In genomic region chr6:129425812-129426211, GRCm38 (mm10) we compare ENCODE assay signal across 12 mouse cellular contexts. TPM values are rescaled to one million over a fixed set of nuclear protein-coding genes. Genes with fewer than 3 reads are reported as not detected.
DNase-seq lines count a peak whose midpoint lies in the region; ATAC-seq and TF ChIP-seq lines count a peak whose summit lies in the region.
"Had no signal": no experiment of that assay in that cellular context is flagged by ENCODE, and none has a peak within 500 bp of the region (broad histone marks: within the 10 kb centered on the region; RNA-seq: fewer than 3 reads in every experiment).

No protein-coding gene starts in this region.

- no peak overlapping the region for H3K4me2 ChIP-seq in heart, embryonic 14.5 days (ENCODE audit: low read length)
- no peak overlapping the region for H3K4me2 ChIP-seq in intestine, embryonic 15.5 days (replicated peaks)
- no peak overlapping the region for H3K4me2 ChIP-seq in hindbrain, embryonic 11.5 days (replicated peaks; ENCODE audit: low read depth, low read length)

- H3K27ac ChIP-seq in gastrocnemius, adult 2 months = peak overlapping the region; percentile 60
- H3K27ac ChIP-seq in heart, embryonic 14.5 days (replicated peaks in 1 of 2; ENCODE audit: control insufficient read depth in 1 of 2, insufficient read depth in 1 of 2, low read depth in 2 of 2, low read length in 2 of 2) = peak overlapping the region in 1 of 2 experiments; percentile 41; a peak in 1 of 4 replicates
- H3K27ac ChIP-seq in intestine, embryonic 15.5 days = no peak overlapping the region
- H3K27ac ChIP-seq in hindbrain, embryonic 11.5 days (ENCODE audit: low read depth, low read length) = no peak overlapping the region

- H3K4me1 ChIP-seq in heart, embryonic 14.5 days (ENCODE audit: control insufficient read depth in 2 of 2, insufficient read depth in 2 of 2, low read length in 2 of 2) = peaks cover 5 to 10% of the 10 kb centered on the region in 2 experiments; a peak in 3 of 4 replicates
- peaks cover 8% of the 10 kb centered on the region for H3K4me1 ChIP-seq in intestine, embryonic 15.5 days (replicated peaks)
- H3K4me1 ChIP-seq in hindbrain, embryonic 11.5 days (replicated peaks; ENCODE audit: control insufficient read depth, insufficient read depth, low read length) = no peaks in the 10 kb centered on the region

- WGBS in heart, embryonic 14.5 days = 32% methylated on average over 5 of the region's 5 CpGs
- 44% methylated on average over 5 of the region's 5 CpGs for WGBS in intestine, embryonic 15.5 days
- 42% methylated on average over 5 of the region's 5 CpGs for WGBS in hindbrain, embryonic 11.5 days

- TF ChIP-seq CTCF in gastrocnemius, adult 2 months (IDR thresholded peaks at IDR 0.05) = no peak

- no peak overlapping the region for H3K9ac ChIP-seq in heart, embryonic 14.5 days (ENCODE audit: low read length)
- no peak overlapping the region for H3K9ac ChIP-seq in intestine, embryonic 15.5 days
- no peak overlapping the region for H3K9ac ChIP-seq in hindbrain, embryonic 11.5 days (ENCODE audit: low read depth, low read length)

- H3K4me3 ChIP-seq in gastrocnemius, adult 2 months = no peak overlapping the region
- no peak overlapping the region for H3K4me3 ChIP-seq in heart, embryonic 14.5 days (ENCODE audit: control insufficient read depth in 1 of 2, insufficient read depth in 1 of 2, low read depth in 1 of 2, low read length in 2 of 2)
- no peak overlapping the region for H3K4me3 ChIP-seq in intestine, embryonic 15.5 days (replicated peaks)
- H3K4me3 ChIP-seq in hindbrain, embryonic 11.5 days (ENCODE audit: low read depth, low read length) = no peak overlapping the region

- intact Hi-C loops in gastrocnemius, adult 2 months (cut with DNase I) = no loop called here

- H3K27me3 ChIP-seq in heart, embryonic 14.5 days (ENCODE audit: control insufficient read depth, insufficient read depth, low read length) = no peaks in the 10 kb centered on the region
- H3K27me3 ChIP-seq in intestine, embryonic 15.5 days (replicated peaks) = no peaks in the 10 kb centered on the region
- no peaks in the 10 kb centered on the region for H3K27me3 ChIP-seq in hindbrain, embryonic 11.5 days (ENCODE audit: control insufficient read depth, insufficient read depth, low read length)
- H3K27me3 ChIP-seq: megakaryocyte, embryonic 14.5 days had no signal

- ATAC-seq in heart, embryonic 14.5 days (ENCODE audit: insufficient number of reproducible peaks, insufficient read depth, low FRiP score, low read depth) = peak; percentile 78
- ATAC-seq in intestine, embryonic 15.5 days = no peak
- no peak for ATAC-seq in hindbrain, embryonic 11.5 days (ENCODE audit: low FRiP score)

- no peak for DNase-seq in gastrocnemius, adult 2 months
- no peak for DNase-seq in gastrocnemius, postnatal 4 days (ENCODE audit: low spot score in 2 of 2)
- peak; percentile 41 to 72 for DNase-seq in kidney, postnatal 25 days
- peak; percentile 86 for DNase-seq in lung, postnatal 36 days
- DNase-seq in natural killer cell, adult 2 months (ENCODE audit: low spot score in 2 of 2) = no peak
- DNase-seq in hindbrain, embryonic 11.5 days (ENCODE audit: low spot score) = no peak
- DNase-seq: cerebellum, adult 8-10 months had no signal

- no peaks in the 10 kb centered on the region for H3K9me3 ChIP-seq in heart, embryonic 14.5 days (ENCODE audit: control insufficient read depth, low read length)
- H3K9me3 ChIP-seq in intestine, embryonic 15.5 days = no peaks in the 10 kb centered on the region
- H3K9me3 ChIP-seq in hindbrain, embryonic 11.5 days (ENCODE audit: control insufficient read depth, low read length) = no peaks in the 10 kb centered on the region
- H3K9me3 ChIP-seq: megakaryocyte, embryonic 14.5 days had no signal

- no peaks in the 10 kb centered on the region for H3K36me3 ChIP-seq in heart, embryonic 14.5 days (ENCODE audit: control insufficient read depth, insufficient read depth, low read length)
- no peaks in the 10 kb centered on the region for H3K36me3 ChIP-seq in intestine, embryonic 15.5 days
- no peaks in the 10 kb centered on the region for H3K36me3 ChIP-seq in hindbrain, embryonic 11.5 days (ENCODE audit: control insufficient read depth, insufficient read depth, low read length)

RNA-seq across cellular contexts. Expression of gene Clec9a, which starts 17.1 kb away (rescaled TPM):
- total RNA-seq in gastrocnemius, adult 2 months (2021) = not detected
- not detected for total RNA-seq in gastrocnemius, postnatal 4 days (2021)
- polyA plus RNA-seq in heart, embryonic 14.5 days (2014; fragmentation: Nextera tagmentation; extraction: Ambion mirVana) = 0.42 and 0.58 TPM in 2 replicates
- 0.13 and 0.20 TPM in 2 replicates for polyA plus RNA-seq in intestine, embryonic 15.5 days (2015; fragmentation: Nextera tagmentation; extraction: Ambion mirVana)
- polyA plus RNA-seq in hindbrain, embryonic 11.5 days (2014; fragmentation: Nextera tagmentation; extraction: Ambion mirVana) = 0.33 and 0.46 TPM in 2 replicates

RNA-seq across cellular contexts. Expression of gene Clec1a, which starts 26.0 kb away (rescaled TPM):
- 1 to 10 TPM; 1.8 to 3.0 TPM for total RNA-seq in gastrocnemius, adult 2 months (2021)
- 1 to 10 TPM; 5.9 to 6.2 TPM for total RNA-seq in gastrocnemius, postnatal 4 days (2021)
- 3.9 and 6.4 TPM in 2 replicates for polyA plus RNA-seq in heart, embryonic 14.5 days (2014; fragmentation: Nextera tagmentation; extraction: Ambion mirVana)
- polyA plus RNA-seq in intestine, embryonic 15.5 days (2015; fragmentation: Nextera tagmentation; extraction: Ambion mirVana) = 3.8 and 4.3 TPM in 2 replicates
- 1.3 and 1.4 TPM in 2 replicates for polyA plus RNA-seq in hindbrain, embryonic 11.5 days (2014; fragmentation: Nextera tagmentation; extraction: Ambion mirVana)

RNA-seq across cellular contexts. Expression of gene Clec1b, which starts 28.7 kb away (rescaled TPM):
- under 1 TPM in 1 of 2 experiments, not detected in 1; 0.42 TPM for total RNA-seq in gastrocnemius, adult 2 months (2021)
- under 1 TPM; 0.34 to 0.71 TPM for total RNA-seq in gastrocnemius, postnatal 4 days (2021)
- 3.9 and 5.6 TPM in 2 replicates for polyA plus RNA-seq in heart, embryonic 14.5 days (2014; fragmentation: Nextera tagmentation; extraction: Ambion mirVana)
- 1.2 and 1.3 TPM in 2 replicates for polyA plus RNA-seq in intestine, embryonic 15.5 days (2015; fragmentation: Nextera tagmentation; extraction: Ambion mirVana)
- 12.5 and 12.9 TPM in 2 replicates for polyA plus RNA-seq in hindbrain, embryonic 11.5 days (2014; fragmentation: Nextera tagmentation; extraction: Ambion mirVana)

RNA-seq across cellular contexts. Expression of gene Clec12b, which starts 40.1 kb away (rescaled TPM):
- not detected for total RNA-seq in gastrocnemius, adult 2 months (2021)
- total RNA-seq in gastrocnemius, postnatal 4 days (2021) = under 1 TPM; 0.34 to 0.54 TPM
- polyA plus RNA-seq in heart, embryonic 14.5 days (2014; fragmentation: Nextera tagmentation; extraction: Ambion mirVana) = 0.18 and 0.39 TPM in 2 replicates
- polyA plus RNA-seq in intestine, embryonic 15.5 days (2015; fragmentation: Nextera tagmentation; extraction: Ambion mirVana) = not detected in 2 replicates
- not detected in 2 replicates for polyA plus RNA-seq in hindbrain, embryonic 11.5 days (2014; fragmentation: Nextera tagmentation; extraction: Ambion mirVana)
- polyA plus RNA-seq: large intestine, adult 2 months; stomach, embryonic 16.5 days had no signal

Comparison
In these comparisons a context has a peak if more than half of its experiments do, and no peak if none do; other contexts are left out.
1. DNase-seq: peak in kidney, postnatal 25 days (2 of 2) and lung, postnatal 36 days (single experiment); none in gastrocnemius, adult 2 months (single experiment), gastrocnemius, postnatal 4 days (0 of 2), natural killer cell, adult 2 months (0 of 2) and hindbrain, embryonic 11.5 days (single experiment).